Mouse (Mus musculus) liver, adult 2 months (tissue): ENCODE measurements around the gene Cep19.
"Not testable (repeated sequence)": the region's sequence is repeated elsewhere in the genome, so short reads cannot be mapped to it uniquely, and the experiment has no call there.

Experiments
- CTCF ChIP-seq: fragments of 200-500 bp; IDR thresholded peaks from 2 replicates; pipeline ENCODE4 v1.5.1; 2011; ENCODE audit warnings: low read depth, low read length, control low read depth
- POLR2A ChIP-seq: fragments of 200-500 bp; IDR thresholded peaks from 2 replicates; pipeline ENCODE4 v1.6.1; 2011; ENCODE audit warnings: low read length, control low read depth; ENCODE audit not compliant: insufficient read depth; ENCODE audit errors: extremely low read depth

GRCm38 (mm10) chr16:32070070-32070469 is 29.5 kb upstream of the Cep19 start:
- not testable (repeated sequence) for TF ChIP-seq POLR2A, CTCF
